Mouse (Mus musculus): ENCODE data around the gene Usp20. TPM values are rescaled to one million over a fixed set of nuclear protein-coding genes. Genes with fewer than 3 reads are reported as not detected.
"Not testable (repeated sequence)": the region's sequence is repeated elsewhere in the genome, so short reads cannot be mapped to it uniquely, and the experiment has no call there.

Gene Usp20
- polyA plus RNA-seq (2015; fragmentation: Nextera tagmentation; extraction: Ambion mirVana), result 23.5 and 25.6 TPM in 2 replicates

DNA sequence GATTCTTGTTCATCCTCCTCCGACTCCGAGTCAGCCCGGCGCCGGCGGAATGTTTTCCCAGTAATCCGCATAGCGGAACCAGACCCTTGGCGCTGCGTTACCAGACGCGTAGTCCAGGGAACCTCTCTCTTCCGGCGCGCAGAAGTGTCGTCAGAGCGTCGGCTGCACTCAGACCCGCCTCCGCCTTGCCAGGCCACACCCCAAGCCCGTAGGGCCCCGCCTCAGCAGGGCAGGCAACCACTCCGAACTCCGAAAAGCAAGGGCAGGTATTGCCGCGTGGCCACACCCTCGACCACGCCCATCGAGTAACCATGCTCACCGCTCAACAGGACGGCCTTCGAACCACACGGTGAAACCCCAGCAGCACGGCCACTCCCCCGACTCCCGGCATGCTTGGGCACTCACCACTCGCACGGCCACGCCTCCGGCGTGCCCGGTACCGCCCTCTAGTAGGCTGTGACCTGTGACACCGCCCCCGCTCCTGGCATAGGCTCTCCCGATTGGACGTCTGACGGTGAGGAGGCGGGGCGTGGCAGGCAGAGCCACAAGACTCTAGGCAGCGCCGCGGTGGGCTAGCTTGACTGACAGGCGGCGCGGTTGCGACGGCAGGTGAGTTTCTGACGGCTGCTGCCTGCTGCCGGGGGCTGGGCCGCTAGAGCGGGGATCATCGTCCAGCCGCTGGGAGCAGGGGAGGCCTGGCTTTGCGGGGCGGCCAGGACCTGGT lies at the start of gene Usp20, which contains the start of gene BC005624:
Gene Usp20 (plus strand): TSS at position 490 of the 724 bp plus-strand sequence.
Gene BC005624 (minus strand): TSS at position 412 of the 724 bp plus-strand sequence.
- under 1% methylated on average over 66 of the region's 66 CpGs for WGBS
- peak within 1 kb of the TSS; percentile 75 for H3K9ac ChIP-seq
- peak within 1 kb of the TSS; percentile 84 for H3K4me3 ChIP-seq
- H3K4me2 ChIP-seq, result peak within 1 kb of the TSS; percentile 80
- H3K27me3 ChIP-seq, result no peaks in the 10 kb centered on the region
- H3K4me1 ChIP-seq, result peaks cover 22% of the 10 kb centered on the region
- peak; percentile 98 for ATAC-seq (ENCODE audit: insufficient number of reproducible peaks, insufficient read depth, low FRiP score, low TSS enrichment, low read depth)
- H3K36me3 ChIP-seq, result peaks cover 34% of the 10 kb centered on the region
- peak within 1 kb of the TSS; percentile 11 for H3K27ac ChIP-seq
- no peaks in the 10 kb centered on the region for H3K9me3 ChIP-seq

- Histone ChIP-seq H3K9me3 (no peaks in the 10 kb centered on the region), H3K4me2 (no peak overlapping the region), H3K27me3 (no peaks in the 10 kb centered on the region), H3K9ac (no peak overlapping the region), H3K4me1 (peaks cover 18% of the 10 kb centered on the region), H3K4me3 (no peak overlapping the region), H3K27ac (no peak overlapping the region), H3K36me3 (no peaks in the 10 kb centered on the region)
- WGBS, result 69% methylated on average over 6 of the region's 6 CpGs
- no peak for ATAC-seq (ENCODE audit: insufficient number of reproducible peaks, insufficient read depth, low FRiP score, low TSS enrichment, low read depth)
Observed at GRCm38 (mm10) chr2:30933032-30933431, 49.0 kb upstream of the Usp20 start.

DNA sequence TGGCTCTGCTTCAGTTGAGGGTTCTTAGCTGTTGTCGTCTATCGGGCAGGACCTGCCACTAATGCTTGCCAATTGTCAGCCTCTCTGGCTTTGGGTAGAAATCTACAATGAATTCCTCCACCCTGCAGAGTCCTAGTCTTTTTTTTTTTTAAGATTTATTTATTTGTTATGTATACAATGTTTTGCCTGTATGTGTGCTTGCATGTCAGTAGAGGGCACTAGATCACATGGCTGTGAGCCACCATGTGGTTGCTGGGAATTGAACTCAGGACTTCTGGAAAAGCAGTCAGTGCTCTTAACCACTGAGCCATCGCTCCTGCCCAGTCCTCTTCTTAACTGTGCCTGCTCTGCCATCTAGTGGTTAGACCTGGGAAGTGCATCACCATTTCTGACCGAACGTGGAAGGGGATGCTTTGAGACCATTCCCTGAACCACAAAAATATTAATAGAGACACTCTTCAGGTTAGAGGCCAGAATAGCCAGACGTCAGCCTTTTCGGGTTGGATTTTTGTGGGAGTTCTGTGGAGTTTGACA lies 48.1 kb upstream of the Usp20 start:
- H3K4me3 ChIP-seq, result no peak overlapping the region
- H3K27me3 ChIP-seq, result no peaks in the 10 kb centered on the region
- no peaks in the 10 kb centered on the region for H3K9me3 ChIP-seq
- WGBS, result 22% methylated on average over 7 of the region's 7 CpGs
- no peak overlapping the region for H3K27ac ChIP-seq
- H3K4me2 ChIP-seq, result no peak overlapping the region
- H3K36me3 ChIP-seq, result no peaks in the 10 kb centered on the region
- ATAC-seq (ENCODE audit: insufficient number of reproducible peaks, insufficient read depth, low FRiP score, low TSS enrichment, low read depth), result no peak
- no peak overlapping the region for H3K9ac ChIP-seq
- peaks cover 10% of the 10 kb centered on the region for H3K4me1 ChIP-seq

DNA sequence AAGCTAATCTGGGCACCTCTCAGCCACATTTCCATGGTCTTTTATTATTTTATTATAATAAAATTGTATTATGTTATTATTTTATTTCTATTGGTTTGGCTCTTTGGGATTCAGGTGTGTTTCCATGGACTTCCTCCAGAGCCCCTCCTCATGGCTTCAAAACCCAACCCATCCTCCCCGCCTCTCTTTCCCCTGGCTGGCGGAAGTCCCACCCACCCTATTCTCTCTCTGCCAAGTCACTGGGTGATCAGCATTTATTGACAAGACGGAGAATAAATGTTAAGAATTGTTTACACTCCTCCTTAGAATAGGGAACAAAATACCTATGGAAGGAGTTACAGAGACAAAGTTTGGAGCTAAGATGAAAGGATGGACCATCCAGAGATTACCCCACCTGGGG lies 45.3 kb upstream of the Usp20 start:
- Histone ChIP-seq H3K9ac (no peak overlapping the region), H3K27me3 (no peaks in the 10 kb centered on the region), H3K36me3 (no peaks in the 10 kb centered on the region), H3K9me3 (no peaks in the 10 kb centered on the region), H3K4me3 (no peak overlapping the region), H3K4me2 (no peak overlapping the region), H3K27ac (no peak overlapping the region), H3K4me1 (no peaks in the 10 kb centered on the region)
- WGBS, result 80% methylated on average over 3 of the region's 3 CpGs
- no peak for ATAC-seq (ENCODE audit: insufficient number of reproducible peaks, insufficient read depth, low FRiP score, low TSS enrichment, low read depth)

- H3K9ac ChIP-seq, result no peak overlapping the region
- WGBS, result 86% methylated on average over 8 of the region's 8 CpGs
- ATAC-seq (ENCODE audit: insufficient number of reproducible peaks, insufficient read depth, low FRiP score, low TSS enrichment, low read depth), result no peak
- H3K9me3 ChIP-seq, result no peaks in the 10 kb centered on the region
- no peaks in the 10 kb centered on the region for H3K27me3 ChIP-seq
- H3K36me3 ChIP-seq, result no peaks in the 10 kb centered on the region
- H3K27ac ChIP-seq, result no peak overlapping the region
- H3K4me2 ChIP-seq, result no peak overlapping the region
- no peaks in the 10 kb centered on the region for H3K4me1 ChIP-seq
- H3K4me3 ChIP-seq, result no peak overlapping the region
Observed at GRCm38 (mm10) chr2:30937731-30938130, 44.3 kb upstream of the Usp20 start.

GRCm38 (mm10) chr2:30938574-30938991 lies 43.5 kb upstream of the Usp20 start:
- H3K9ac ChIP-seq, result no peak overlapping the region

DNA sequence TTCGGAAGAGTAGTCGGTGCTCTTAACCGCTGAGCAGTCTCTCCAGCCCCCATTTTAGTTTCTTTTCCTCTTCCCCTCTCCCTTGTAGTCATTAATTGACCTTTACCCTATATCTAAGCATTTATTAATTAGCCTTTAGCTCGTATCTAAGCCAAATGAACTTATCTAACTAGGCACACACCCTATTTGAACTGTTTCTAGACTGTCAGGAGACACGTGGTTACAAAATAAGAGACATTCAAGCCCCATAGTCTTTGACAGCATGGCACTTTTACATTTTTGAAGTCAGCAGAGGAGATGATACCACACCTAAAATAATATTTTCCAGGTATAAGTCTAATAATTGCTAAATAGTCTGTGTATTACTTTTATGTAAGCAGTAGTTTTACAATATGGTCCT lies 40.5 kb upstream of the Usp20 start:
- Histone ChIP-seq H3K27me3 (no peaks in the 10 kb centered on the region), H3K4me3 (no peak overlapping the region), H3K4me2 (no peak overlapping the region), H3K4me1 (no peaks in the 10 kb centered on the region), H3K27ac (no peak overlapping the region), H3K36me3 (no peaks in the 10 kb centered on the region), H3K9me3 (no peaks in the 10 kb centered on the region), H3K9ac (no peak overlapping the region)
- WGBS, result 87% methylated on average over 5 of the region's 5 CpGs
- no peak for ATAC-seq (ENCODE audit: insufficient number of reproducible peaks, insufficient read depth, low FRiP score, low TSS enrichment, low read depth)

More at GRCm38 (mm10) chr2:30938574-30938991, 43.5 kb upstream of the Usp20 start:
- WGBS, result 58% methylated on average over 4 of the region's 4 CpGs
- Histone ChIP-seq H3K4me1 (no peaks in the 10 kb centered on the region), H3K36me3 (no peaks in the 10 kb centered on the region), H3K27me3 (no peaks in the 10 kb centered on the region), H3K4me2 (no peak overlapping the region), H3K4me3 (no peak overlapping the region), H3K9me3 (no peaks in the 10 kb centered on the region), H3K27ac (0 out of 2 replicates have a peak overlapping the region, but pooled peaks have one; percentile 16)
- ATAC-seq (ENCODE audit: insufficient number of reproducible peaks, insufficient read depth, low FRiP score, low TSS enrichment, low read depth), result no peak

DNA sequence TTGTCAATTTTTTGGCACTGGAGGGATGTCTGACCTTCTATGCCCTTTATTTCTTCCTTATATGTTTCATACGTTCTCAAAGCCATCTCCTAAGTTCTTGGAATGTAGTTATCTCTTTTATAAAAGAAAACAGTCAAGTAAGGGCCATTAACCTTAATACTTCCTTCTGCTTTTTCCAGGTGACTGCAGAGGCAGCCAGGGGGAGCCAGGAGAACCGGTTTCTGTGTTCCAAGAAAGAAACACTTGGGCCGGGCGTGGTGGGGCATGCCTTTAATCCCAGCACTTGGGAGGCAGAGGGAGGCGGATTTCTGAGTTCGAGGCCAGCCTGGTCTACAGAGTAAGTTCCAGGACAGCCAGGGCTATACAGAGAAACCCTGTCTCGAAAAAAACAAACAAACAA lies 40.0 kb upstream of the Usp20 start:
- H3K9me3 ChIP-seq, result not testable (repeated sequence)

DNA sequence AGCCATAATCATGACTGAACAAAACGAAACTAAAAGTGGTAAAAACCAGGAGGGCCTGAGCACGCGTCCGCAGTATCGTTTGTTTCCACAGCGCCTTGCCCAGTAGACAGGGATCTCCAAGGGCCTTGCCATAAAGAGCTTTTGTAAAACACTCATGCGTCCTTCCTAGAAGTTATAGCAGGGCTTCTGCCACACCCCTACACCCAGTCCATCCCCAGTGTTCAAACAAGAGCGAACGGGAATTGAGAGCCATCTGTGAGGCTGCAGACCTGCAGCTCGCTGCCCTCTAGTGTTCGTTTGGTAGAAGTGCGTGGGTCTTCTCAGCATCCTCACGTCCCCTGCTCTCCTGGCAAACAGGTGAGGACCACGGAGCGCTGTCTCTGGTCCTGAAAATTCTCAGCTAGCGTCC lies 39.5 kb upstream of the Usp20 start:
- Histone ChIP-seq H3K9me3 (no peaks in the 10 kb centered on the region), H3K4me1 (no peaks in the 10 kb centered on the region), H3K9ac (no peak overlapping the region), H3K4me2 (peak overlapping the region; percentile 49), H3K27ac (no peak overlapping the region), H3K36me3 (no peaks in the 10 kb centered on the region), H3K27me3 (no peaks in the 10 kb centered on the region), H3K4me3 (peak overlapping the region; percentile 32)
- WGBS, result 28% methylated on average over 16 of the region's 16 CpGs
- no peak for ATAC-seq (ENCODE audit: insufficient number of reproducible peaks, insufficient read depth, low FRiP score, low TSS enrichment, low read depth)

More for the DNA sequence above, 40.0 kb upstream of the Usp20 start:
- ATAC-seq (ENCODE audit: insufficient number of reproducible peaks, insufficient read depth, low FRiP score, low TSS enrichment, low read depth); H3K27ac ChIP-seq; H3K9ac ChIP-seq; H3K36me3 ChIP-seq; H3K27me3 ChIP-seq; H3K4me1 ChIP-seq; H3K4me3 ChIP-seq: not testable (repeated sequence)
- WGBS, result 50% methylated on average over 7 of the region's 7 CpGs
- H3K4me2 ChIP-seq, result peak overlapping the region; percentile 49; the same call in 1 of the 2 replicates

DNA sequence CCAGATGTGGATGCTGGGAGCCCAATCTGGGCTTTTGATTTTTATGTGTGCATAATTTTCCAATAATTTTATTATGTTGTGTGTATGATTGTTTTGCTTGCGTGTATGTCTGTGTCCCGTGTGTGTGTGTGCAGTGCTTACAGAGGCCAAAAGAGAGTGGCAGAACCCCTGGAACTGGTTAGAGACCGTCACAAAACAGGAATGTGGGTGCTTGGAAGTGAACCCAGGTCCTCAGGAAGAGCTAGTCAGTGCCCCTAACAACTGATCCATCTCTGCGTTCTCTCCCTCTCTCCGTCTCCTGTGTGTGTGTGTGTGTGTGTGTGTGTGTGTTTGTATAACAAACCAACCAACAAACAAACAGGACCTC lies 29.6 kb upstream of the Usp20 start:
- 20% methylated on average over 5 of the region's 5 CpGs for WGBS
- H3K27ac ChIP-seq, result peak overlapping the region; percentile 90

DNA sequence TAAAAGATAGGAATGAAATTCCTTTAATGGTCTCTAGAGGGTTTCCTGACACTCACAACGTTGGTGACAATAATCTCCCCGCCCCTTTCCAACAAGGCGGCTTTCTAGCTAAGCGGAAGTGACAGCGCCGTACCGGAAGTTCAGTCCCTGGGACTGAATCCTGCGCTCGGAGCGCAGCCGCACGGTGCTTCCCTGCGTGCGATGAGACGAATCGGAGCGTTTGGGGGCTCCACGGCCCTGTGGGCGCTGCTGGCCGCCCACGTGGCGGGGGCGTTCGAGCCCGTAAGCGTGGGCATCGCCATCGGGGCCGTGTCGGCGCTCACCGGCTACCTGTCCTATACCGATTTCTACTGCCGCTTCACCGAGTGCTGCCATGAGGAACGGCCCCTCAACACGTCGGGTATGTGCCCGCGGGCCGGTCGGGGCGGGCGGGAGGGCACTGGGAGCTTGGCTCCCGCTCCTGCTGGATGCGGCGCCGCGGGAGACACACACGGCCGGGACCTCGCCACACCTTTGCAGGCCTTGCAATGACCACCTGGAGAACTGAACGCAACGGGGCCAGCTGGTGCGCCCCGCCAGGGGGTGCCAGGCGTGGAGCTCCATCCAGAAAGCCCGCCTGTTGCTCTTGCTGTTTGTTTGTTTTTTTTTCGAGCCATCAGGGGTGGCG lies 29.1 kb upstream of the Usp20 start, which contains the start of gene Tor1b:
Gene Tor1b (plus strand): TSS at position 136 of the 667 bp plus-strand sequence.
- Histone ChIP-seq H3K9ac (peak within 1 kb of the TSS; percentile 86), H3K4me2 (peak within 1 kb of the TSS; percentile 76), H3K36me3 (peaks cover 30% of the 10 kb centered on the region), H3K27ac (peak within 1 kb of the TSS; percentile 90), H3K4me3 (peak within 1 kb of the TSS; percentile 78), H3K27me3 (no peaks in the 10 kb centered on the region), H3K4me1 (peaks cover 24% of the 10 kb centered on the region), H3K9me3 (no peaks in the 10 kb centered on the region)
- ATAC-seq (ENCODE audit: insufficient number of reproducible peaks, insufficient read depth, low FRiP score, low TSS enrichment, low read depth), result peak; percentile 41; the same call in 1 of the 2 replicates
- under 1% methylated on average over 60 of the region's 60 CpGs for WGBS

More for the DNA sequence above, 29.6 kb upstream of the Usp20 start:
- H3K27me3 ChIP-seq, result no peaks in the 10 kb centered on the region
- H3K4me2 ChIP-seq, result peak overlapping the region; percentile 76
- H3K4me1 ChIP-seq, result peaks cover 24% of the 10 kb centered on the region
- H3K9ac ChIP-seq, result peak overlapping the region; percentile 86; the same call in 1 of the 2 replicates
- no peak for ATAC-seq (ENCODE audit: insufficient number of reproducible peaks, insufficient read depth, low FRiP score, low TSS enrichment, low read depth)
- H3K4me3 ChIP-seq, result peak overlapping the region; percentile 78
- peaks cover 25% of the 10 kb centered on the region for H3K36me3 ChIP-seq
- no peaks in the 10 kb centered on the region for H3K9me3 ChIP-seq

All from embryonic facial prominence, embryonic 13.5 days (tissue).